Mouse (Mus musculus) urinary bladder, postnatal 14 days (tissue): ENCODE data around the gene Hrct1.

Experiments
- DNase-seq: peaks from one replicate; pipeline ENCODE4 v3.0.0; 2021; ENCODE audit warnings: low spot score

Gene Hrct1

DNA sequence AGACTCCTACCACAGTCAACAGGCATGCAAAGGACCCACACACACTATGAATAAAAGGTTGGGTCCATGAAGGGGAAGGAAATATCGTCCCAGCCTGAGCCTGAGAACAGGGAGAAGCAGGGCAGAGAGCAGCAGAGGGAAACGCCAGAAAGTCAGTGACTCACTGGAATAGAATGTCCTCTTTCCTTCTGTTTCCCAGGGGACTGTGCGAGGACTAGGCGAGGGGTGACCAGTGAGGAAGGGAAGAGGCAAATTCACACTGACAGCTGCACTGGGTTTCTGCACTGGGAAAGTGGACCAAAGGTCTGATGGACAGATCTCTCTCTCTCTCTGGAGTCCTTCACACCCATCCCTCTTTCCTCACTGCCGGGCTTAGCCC is 1.6 kb downstream of the Hrct1 start:
- peak; percentile 75 for DNase-seq

DNA sequence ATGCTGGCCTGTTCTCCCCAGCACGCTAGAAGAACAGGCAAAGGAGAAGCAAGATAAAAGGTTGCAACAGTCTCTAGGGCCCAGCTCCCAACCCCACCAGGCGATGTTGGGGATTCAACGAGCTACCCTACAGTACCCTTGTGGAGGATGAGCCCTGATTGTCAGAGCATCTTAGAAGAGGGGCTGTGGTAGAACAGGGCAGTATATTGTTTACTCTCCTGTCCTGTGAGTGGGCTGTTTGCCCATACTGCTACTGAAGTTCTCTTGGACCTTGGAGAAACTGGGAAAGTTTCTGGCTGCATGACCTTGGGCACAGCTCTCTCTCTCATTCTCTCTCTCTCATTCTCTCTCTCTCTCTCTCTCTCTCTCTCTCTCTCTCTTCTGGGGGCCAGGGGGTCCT is 2.1 kb downstream of the Hrct1 start:
- DNase-seq = no peak

DNA sequence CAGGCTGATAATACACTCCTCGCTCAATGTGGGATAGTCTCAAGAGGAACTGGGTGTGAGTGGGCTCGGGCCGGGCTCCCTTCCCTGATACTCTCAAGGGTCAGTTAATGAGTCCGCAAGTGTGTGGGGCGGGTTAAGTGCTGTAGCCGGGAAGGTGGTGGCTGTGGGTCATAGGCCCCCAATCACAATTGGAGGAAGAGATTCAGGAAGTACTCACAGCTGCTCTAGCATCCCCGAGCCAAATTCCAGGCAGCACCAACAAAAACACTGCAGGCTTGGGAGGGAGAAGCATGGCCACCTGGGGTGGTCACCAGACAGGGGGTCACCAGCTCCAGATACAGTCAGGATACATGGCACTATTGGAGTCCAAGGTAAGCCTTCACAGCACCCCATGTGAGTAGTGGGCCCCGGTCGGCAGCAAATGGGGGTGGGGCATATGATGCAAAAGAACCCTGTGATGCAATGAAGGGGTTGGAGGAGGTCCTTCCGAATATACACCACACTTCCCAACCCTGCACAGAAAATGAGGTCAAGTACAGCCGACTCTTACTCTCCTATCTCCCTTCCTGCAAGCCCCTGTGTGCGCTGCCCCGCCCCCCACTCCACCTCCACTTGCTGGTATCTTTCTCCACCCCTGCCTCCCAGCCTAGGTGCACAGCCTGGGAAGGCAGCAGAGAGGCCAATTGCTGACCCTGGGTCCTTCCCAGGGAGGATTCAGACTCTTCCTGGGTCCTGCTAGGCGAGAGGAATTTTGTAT is 3.0 kb downstream of the Hrct1 start, which contains the start of gene Spaar:
Gene Spaar, plus strand, starts transcription at position 241 of the 757 bp plus-strand sequence.
- DNase-seq = no peak

DNA sequence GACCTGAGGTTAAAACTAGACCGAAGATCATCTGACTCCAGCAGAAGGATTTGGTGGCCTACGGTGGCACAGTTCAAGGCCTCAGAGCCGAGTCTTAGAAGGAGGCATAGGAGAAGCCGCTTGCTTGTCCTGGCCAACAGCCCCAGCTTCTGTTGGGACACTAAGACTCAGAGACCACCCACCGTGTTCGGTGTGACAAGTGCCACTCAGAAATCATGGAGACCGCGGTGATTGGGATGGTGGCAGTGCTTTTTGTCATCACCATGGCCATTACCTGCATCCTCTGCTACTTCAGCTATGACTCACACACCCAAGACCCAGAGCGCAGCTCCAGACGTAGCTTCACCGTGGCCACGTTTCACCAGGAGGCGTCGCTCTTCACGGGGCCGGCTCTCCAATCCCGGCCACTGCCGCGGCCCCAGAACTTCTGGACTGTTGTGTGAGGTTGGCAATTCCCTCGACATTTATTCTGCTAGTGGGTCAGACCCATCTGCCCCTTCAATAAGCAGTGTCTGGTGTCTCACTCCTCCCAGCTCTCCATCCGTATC is 3.8 kb downstream of the Hrct1 start:
- no peak for DNase-seq

DNA sequence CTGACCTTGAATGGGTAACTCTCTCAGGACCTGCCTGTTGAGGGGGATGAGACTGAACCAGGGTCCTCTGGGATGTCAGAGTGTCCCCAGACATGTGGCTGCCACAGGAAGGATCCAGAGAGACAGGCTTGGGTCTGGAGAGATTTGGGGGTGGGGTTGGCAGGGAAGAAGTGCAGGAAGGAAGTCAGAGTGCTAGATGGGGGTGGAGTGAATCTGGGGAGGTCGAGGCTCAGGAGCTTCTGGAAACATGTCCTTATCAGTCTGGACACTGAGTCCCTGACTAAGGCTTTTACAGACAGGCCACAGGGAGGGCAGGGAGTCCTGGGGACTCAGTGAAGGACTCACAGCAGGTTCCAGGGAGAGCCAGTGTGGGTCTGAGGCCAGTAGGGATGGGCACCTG is 5.2 kb downstream of the Hrct1 start:
- no peak for DNase-seq

DNA sequence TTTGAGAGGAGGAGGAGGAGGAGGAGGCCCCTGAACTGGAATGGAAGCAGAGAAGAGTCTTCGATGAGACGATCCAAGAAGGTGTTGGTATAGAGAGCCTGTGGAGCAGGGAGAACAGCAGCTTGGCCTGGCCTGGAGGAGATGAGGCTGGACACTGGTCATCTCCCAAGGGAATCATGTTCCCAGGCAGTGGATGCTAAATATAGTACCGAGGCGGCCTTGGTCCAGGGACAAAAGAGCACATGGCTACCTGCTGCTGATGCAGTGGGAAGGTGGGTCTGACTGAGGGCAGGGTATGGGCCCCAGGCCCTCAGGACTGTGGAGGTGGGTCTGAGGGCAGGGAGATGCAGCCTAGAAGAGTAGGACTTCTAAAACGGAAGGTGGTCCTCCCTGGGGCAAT is 6.2 kb downstream of the Hrct1 start:
- no peak for DNase-seq

DNA sequence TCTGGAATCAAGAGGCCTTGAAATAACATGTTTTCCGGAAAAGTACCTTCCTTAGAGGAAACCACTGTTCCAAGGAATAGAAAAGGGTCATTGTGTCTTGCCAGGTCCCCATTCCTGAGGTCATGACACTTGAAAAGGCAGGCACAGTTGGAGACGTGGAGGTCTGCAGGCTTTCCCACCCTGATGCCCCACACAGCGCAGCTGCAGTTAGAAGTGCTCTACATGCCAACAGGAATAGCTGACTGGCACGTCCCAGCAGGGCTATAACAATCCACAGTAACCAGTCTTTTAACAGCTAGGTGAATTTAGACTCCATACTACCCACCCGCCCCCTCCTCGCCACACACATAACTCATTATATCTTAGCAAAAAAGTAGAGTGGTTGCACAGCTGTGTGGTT is 10.2 kb downstream of the Hrct1 start:
- no peak for DNase-seq

DNA sequence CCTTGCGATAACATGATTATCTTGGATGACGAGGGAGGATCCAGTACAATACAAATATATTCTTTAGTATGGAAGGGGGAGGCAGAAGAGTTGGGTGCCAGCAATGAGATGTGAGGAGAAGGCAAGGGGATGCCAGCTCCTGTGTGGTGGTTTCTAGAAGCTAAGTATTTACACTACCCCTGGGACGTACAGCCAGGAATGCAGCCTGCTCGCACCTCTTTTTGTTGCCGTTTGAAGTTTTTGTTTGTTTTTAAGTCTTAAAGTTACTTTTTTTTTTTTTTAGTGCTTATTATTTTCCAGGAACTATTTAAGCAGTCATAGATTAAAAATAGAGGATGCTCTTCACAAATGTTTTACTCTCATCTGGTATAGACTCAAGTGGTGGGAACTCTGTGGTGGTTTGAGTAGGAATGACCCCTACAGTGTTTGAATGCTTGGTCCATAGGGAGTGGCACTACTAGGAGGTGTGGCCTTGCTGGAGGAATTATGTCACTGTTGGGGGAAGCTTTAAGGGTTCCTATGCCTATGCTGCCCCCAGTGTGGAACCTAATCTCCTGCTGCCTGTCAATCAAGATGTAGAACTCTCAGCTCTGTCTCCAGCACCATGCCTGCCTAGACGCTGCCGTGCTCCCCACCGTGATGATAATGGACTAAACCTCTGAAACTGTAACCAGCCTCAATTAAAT is 12.1 kb downstream of the Hrct1 start:
- no peak for DNase-seq

DNA sequence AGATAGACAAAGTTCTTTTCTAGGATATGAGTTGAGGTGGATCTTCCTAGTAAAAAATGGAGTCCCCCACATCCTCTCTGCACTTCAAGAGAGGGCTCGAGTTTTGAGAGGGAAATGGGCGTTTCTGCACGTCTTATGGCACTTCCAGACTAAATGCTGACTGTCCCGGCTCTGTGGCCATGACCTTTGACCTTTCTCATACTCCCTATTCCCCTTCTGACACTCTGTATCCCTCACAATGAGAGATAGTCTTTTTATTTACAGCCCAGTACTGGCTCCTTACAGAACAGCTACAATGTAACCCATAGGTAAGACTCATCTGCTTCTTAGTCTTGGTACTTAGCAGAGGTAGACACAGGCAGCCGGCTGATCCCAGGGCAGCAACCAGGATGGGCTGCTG is 14.5 kb downstream of the Hrct1 start:
- DNase-seq = no peak

DNA sequence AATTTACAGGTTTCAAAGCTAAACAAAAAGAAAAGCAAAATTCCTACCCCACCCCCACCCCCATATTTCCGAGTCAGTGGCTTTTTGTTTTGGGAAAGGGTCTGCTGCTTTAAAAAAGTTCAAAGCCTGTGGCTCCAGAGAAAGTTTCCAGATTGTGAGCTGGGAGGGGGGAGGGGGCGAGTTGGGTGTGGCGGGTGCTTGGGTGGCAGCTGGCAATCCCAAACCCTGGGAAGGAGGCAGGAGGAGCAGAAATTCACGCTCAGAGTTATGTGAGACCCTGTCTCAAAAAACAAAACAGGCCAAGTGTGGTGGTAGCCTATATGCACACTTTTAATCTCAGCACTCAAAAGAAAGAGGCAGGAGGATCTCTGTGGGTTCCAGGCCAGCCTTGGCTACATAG is 15.6 kb downstream of the Hrct1 start:
- DNase-seq = no peak

DNA sequence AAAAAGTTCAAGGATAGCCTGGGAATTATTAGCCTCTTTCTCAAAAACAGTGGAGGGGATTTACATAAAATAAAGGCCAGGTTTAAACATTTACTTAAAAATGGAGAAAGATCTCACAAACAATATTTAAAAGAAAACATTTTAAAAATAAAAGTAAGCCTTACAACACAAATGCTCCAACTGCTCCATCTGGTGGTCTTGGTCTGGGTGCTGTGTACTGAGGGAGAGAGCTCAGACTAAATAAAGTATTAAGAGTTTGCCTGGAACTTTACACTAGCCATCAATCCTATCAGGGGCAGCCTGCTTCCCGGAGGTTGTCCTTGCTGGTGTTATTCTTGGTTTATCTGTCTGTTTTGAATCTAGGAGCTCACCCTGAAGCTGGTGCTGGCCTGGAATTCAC is 16.1 kb downstream of the Hrct1 start:
- DNase-seq = no peak

DNA sequence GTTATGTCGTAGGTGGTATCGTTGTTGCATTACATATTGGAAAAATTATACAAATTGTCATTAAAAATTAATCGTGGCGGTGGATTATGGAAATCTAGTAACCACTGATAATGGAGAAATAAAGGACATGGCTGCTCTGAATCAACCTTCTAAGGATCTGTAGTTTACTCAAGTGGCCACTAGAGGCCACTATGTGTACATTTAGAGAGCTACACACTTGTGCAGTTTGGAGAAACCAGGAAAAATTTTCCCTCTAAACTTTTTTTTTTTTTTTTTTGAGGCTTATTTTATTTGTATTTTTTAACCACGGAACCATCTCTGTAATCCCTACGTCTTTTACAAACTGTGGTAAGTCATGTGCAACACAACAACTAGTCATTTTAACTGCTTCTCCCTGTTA is 18.2 kb downstream of the Hrct1 start:
- DNase-seq = no peak

DNA sequence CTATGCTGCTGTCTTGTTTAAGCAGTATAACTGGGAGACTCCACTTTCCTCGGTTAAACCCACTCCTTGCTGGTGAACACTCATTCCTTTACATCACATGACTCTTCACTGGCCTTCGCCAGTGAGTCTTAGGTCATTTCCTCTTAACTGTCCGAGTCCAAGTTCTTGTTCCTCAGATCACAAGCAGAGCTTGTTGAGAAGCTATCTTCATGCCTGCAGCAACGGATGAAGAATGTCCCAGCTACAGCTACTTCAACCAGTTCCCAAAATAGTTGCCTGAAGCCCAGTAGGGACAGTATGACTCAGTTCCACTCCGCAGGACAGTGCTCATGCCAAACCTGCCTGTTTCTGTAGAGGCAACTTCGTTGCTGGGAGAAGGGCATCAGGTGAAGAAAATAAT is 30.2 kb downstream of the Hrct1 start:
- no peak for DNase-seq

DNA sequence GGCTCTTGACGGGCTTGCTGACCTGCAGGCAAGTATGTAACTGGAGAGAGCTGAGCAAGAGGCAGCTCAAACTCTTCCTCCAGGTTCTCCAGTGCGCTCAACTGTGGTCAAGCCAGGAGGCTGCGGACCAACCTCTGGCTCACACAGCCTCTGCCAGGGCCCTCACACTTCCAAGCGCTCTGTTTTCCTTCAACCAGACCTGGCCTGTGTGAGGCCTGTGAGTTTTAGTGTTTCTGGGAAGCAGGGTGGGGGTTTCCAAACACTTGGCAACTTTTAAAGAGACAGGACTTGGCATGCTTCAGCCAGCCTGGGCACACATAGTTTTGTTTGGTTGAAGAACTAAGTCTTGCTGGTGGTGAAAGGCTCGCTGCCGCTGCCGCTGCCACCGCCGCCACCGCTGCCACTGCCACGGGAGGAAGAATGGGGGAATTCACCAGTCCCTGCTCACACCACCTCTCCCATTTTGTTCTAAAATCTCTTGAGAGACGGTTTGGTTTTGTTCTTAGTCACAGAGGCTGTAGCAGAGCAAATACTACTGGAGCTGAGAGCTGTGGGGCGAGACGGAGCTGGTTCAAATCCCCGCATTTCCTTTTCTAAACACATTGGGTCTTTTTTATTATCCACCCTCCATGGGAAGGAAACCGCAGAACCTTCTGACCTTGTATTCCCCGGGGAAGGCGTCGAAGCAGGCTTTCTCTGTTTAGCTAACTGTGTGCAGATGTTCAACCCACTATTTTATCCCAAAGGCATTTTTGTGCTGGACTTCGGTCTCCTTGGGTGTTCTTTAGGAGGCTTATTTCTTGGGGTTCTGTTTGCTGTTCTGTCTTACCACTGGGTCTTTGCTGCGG is 32.8 kb downstream of the Hrct1 start:
- no peak for DNase-seq

DNA sequence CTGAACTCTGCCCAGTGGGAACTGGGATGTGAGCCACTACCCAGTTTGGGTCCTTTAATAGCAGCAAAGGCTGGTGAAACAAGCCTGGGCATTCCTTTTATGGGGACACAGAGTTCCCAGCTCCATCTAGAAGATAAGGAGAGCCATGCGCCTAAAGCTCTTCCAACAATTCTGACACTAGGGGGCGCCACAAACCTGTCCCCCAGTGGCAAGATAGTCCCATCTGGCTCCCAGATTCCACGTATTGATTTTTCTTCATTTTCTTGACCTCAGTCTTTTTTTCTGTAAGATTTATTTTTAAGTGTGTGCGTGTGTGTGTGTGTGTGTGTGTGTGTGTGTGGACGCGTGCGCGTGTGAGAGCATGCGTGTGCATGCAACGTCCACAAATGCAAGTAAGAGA is 33.5 kb downstream of the Hrct1 start:
- DNase-seq = peak; percentile 47

DNA sequence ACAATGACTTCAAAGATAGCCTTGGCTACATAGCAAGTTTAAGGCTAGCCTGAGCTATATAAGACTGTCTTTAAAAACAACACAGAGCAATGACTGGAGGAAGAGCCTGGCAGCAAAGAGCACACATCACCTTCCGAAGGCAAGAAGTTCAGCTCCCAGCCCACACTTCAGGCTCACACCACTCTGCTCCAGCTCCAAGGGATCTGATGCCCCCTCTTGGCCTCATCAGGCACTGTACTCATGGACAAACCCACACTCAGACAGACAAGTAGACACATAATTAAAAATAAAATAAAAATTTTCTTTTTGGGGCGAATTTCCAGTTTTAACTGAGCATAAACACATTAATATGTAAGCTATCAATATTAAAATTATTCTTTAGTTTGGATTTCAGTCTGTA is 34.3 kb downstream of the Hrct1 start:
- no peak for DNase-seq

DNA sequence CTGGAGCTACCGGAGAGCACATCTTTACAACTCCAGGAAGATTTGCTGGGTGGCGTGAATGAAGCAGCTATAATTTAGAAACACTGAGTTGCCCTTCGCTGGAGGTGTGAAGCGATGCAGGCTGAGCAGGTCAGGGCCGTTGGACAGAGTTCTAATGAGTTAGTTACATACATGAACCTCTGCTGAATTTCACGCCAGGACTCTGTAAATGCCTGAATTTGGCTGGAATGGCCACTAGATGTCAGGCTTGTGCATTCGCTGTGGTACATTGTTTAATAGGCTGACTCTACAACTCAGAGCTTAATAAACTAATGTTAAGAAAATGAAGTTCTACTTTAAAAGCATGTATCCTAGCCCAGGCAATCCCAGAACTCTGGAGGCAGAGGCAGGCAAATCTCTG is 36.4 kb downstream of the Hrct1 start:
- peak; percentile 66 for DNase-seq

DNA sequence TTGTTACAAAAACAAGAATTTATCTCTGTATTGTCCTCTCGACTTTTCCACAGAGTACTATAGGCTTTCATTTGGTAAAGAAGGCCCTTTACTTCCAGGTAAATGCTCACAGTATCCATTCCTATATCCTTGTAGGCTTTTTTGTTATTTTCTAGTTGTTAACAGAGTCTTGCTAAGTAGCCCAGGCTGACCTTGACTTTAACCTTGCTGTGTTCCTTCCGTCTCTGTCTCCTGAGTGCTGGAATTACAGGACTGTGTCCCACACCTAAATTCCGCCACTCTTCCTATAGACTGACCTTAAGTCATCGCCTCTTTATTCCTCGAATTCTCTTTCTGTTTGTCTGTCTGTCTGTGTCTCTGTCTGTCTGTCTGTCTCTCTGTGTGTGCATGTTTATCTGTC is 41.4 kb downstream of the Hrct1 start:
- no peak for DNase-seq

DNA sequence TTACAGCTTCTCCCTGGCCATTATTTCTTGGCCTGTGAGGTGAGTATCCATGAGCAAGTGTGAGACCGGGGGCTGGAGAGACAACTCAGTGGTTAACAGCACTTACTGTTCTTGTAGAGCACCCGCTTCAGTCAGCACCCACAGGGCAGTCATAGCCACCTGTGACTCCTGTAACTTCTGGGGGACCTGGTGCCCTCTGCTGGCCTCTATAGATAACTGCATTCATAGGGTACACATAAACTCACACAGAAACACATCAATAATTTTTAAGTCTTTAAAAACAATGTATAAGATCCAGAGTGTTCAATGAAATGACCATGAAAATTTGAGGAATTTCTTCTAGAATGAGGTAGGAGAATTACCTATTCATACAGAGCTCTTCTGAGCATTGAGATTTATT is 42.4 kb downstream of the Hrct1 start:
- no peak for DNase-seq

DNA sequence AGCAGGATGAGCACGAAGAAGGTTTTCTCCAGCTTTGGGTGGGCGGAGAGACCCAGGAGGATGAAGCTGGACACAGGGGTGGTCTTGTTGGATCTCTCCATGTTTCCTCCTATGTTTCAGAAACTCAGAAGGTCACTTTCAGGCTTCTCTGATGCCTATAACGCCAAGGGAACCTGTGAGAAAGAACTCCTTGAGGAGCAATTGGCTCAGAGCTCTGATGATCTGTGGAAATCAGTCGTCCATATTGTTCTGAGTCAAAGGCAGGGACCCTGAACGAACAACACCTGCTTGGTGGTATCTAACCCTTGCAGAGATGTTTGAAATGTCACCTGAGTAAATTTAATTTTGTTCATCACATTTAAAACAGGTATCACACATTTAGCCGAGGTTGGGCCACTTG is 43.9 kb downstream of the Hrct1 start, which contains the start of gene Olfr159:
Gene Olfr159, minus strand, starts transcription at position 101 of the 400 bp plus-strand sequence.
- no peak for DNase-seq

DNA sequence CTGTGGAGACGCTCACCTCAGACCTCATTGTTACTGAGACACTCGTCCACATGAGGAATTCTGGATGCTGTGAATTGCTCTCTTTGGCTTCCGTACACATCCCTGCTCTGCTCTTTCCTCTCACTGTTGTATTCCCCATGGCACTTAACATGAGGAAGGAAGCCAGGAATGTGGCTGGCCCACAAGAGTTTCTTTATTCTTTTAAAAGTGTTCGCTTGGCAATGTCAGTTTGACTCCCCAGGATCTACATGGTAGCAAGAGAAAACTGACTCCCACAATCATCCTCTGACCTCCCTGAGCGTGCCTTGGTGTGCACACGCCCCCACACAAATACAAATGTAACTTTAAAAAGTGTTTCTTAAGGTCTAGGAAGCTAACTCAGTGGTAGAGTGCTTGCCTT is 44.6 kb downstream of the Hrct1 start:
- DNase-seq = no peak

DNA sequence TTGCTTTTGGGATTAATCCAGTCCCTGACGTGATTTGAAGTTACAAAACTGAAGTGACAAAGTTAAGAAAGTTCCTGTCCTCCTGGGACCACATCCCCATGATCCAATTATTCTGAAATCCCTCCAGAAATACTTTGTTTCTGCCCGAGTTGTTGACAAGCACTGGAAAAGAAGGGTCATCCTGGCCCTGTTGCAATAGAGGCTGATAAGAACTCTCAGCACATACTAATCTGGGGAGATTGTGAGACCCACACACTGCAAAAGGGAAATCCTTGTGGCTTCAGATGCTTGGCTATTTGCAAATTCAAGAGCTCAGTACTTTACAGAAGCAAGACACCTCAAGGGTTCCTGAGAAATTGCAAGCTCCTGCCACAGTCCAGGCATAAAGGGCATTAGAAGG is 45.3 kb downstream of the Hrct1 start:
- no peak for DNase-seq
